Mouse (Mus musculus): ENCODE data around the gene Megf11. TPM values are rescaled to one million over a fixed set of nuclear protein-coding genes. Genes with fewer than 3 reads are reported as not detected.

The Megf11 gene
- 0.14 and 0.15 TPM in 2 replicates for polyA plus RNA-seq (2012; rRNA removed)

DNA sequence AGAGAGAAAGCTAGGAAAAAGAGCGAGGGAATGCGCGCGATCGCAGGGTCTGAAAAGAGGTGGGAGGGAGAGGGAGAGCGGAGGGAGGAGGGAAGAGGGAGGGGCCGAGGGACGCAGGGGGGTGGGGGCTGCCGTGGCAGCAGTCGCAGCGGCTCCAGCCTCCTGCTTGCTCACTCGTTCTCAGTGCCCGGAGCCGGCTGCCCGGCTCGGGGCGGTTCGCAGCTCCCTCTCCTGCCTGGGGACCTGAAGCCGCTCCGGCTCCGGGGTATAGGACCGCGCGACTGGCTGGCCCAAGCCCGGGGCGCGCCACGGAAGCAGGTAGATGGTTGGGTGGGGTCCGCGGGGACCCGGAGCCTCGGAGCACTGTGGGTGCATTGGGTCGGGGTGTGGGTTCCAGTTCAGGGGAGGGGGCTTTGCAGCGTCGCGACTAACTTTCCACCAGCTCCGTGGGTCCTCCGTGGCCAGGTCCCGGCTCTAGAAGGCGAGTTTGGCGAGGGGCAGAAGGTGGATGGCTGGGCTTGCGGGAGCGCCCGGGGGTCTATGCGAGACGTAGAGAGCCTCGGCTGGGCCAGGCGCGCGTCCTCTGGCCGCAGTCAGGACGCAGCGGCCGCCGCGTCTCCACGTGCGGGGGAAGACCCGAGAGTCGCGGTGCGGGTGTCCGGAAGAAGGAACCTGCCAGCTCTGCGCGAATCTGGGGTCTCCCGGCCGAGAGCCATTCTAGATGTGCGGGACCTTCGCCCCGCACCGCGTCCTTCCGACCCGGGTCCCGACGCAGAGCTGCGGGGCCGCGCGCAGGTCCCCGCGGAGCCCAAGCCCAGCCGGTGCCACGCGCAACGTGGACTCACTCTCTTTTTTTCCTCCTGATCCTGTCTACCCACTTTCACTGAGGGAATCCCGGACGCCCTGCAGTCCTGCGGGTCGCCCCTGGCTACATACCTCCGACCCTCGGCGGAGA, at the start of gene Megf11:
TSS of gene Megf11 (plus strand) at position 116 of the 955 bp plus-strand sequence.
- 1% methylated on average over 93 of the region's 93 CpGs for WGBS
- DNase-seq (ENCODE audit: low read depth, low spot score) = no peak

- 89% methylated on average over 6 of the region's 6 CpGs for WGBS
- DNase-seq (ENCODE audit: low read depth, low spot score) = no peak
Measured at GRCm38 (mm10) chr9:64335825-64336224, 49.6 kb upstream of the Megf11 start.

GRCm38 (mm10) chr9:64339361-64339760, 46.1 kb upstream of the Megf11 start:
- WGBS = 51% methylated on average over 8 of the region's 8 CpGs
- no peak for DNase-seq (ENCODE audit: low read depth, low spot score)

GRCm38 (mm10) chr9:64340351-64341253, 44.8 kb upstream of the Megf11 start:
- under 1% methylated on average over 85 of the region's 85 CpGs for WGBS
- peak; percentile 36 for DNase-seq (ENCODE audit: low read depth, low spot score)

- 2% methylated on average over 16 of the region's 16 CpGs for WGBS
- no peak for DNase-seq (ENCODE audit: low read depth, low spot score)
Measured at GRCm38 (mm10) chr9:64341254-64341566, 44.2 kb upstream of the Megf11 start, which contains the start of gene Dis3l. TSS of gene Dis3l (minus strand) at chr9:64341288.

DNA sequence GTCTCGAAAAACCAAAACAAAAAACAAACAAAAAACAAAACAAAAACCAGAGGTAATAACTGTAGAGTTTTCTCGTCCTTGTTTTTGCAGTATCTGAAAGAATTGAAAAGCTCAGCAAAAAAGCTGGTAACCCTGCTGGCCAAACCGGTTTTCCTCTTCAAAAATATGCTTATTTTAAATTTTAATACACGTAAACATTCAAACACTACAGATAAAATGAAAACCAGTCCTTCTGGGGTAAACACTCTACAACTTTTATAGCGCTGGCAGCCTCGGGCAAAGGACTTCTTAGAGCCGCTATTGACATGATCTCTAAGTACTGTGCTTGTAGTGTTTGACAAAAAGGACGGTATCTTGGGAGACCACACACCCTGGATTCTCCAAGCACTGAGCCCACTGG, 43.8 kb upstream of the Megf11 start:
- WGBS = 60% methylated on average over 8 of the region's 8 CpGs

GRCm38 (mm10) chr9:64343656-64344055, 41.8 kb upstream of the Megf11 start:
- DNase-seq (ENCODE audit: low read depth, low spot score) = no peak
- WGBS = 98% methylated on average over 2 of the region's 2 CpGs

More for the DNA sequence above, 43.8 kb upstream of the Megf11 start:
- DNase-seq (ENCODE audit: low read depth, low spot score) = no peak

GRCm38 (mm10) chr9:64345931-64346330, 39.5 kb upstream of the Megf11 start:
- no peak for DNase-seq (ENCODE audit: low read depth, low spot score)
- WGBS = 60% methylated on average over 5 of the region's 5 CpGs

- whole genome bisulfite sequencing = 0% methylated on average over 1 of the region's 1 CpGs
- no peak for DNase-seq (ENCODE audit: low read depth, low spot score)
Measured at GRCm38 (mm10) chr9:64347377-64347776, 38.0 kb upstream of the Megf11 start.

- DNase-seq (ENCODE audit: low read depth, low spot score) = no peak
- 51% methylated on average over 5 of the region's 5 CpGs for WGBS
Measured at GRCm38 (mm10) chr9:64349490-64349889, 35.9 kb upstream of the Megf11 start.

DNA sequence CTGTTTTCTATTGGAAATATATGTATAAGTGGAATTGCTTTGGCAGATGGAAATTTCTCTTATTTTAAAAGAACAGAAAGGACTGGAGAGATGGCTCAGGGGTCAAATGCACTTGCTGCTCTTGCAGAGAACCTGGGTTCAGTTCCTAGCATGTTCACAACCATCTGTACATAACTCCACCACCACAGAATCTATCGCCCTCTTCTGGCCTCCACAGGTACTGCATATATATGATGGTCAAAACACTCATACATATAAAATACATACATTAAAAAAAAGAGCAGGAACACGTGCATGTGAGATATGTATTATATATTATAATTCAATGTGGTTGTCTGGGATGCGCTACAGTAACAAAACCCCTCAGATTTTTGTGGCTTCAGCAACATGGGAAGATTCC, 34.2 kb upstream of the Megf11 start:
- WGBS = 42% methylated on average over 3 of the region's 3 CpGs
- DNase-seq (ENCODE audit: low read depth, low spot score) = no peak

DNA sequence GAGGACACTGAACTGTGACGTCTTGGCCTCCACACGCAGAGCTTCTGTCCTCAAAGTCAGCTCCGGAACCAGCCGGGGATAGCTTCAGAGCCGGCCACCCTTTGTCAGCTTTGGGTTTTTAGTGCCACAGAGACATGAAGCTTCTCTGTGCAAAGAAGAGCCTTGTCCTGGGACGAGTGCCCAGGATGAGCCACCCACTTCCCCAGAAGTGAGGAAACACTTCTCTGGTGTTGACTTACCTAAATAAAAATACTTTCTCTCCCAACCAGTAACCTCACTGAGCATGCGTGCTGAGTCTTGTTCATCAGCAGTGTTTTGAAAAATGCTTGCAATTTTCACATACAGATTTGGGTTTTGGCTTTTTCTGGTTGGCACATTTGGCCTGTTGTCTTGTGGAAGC, 29.8 kb upstream of the Megf11 start:
- DNase-seq (ENCODE audit: low read depth, low spot score) = no peak
- WGBS = 82% methylated on average over 7 of the region's 7 CpGs

DNA sequence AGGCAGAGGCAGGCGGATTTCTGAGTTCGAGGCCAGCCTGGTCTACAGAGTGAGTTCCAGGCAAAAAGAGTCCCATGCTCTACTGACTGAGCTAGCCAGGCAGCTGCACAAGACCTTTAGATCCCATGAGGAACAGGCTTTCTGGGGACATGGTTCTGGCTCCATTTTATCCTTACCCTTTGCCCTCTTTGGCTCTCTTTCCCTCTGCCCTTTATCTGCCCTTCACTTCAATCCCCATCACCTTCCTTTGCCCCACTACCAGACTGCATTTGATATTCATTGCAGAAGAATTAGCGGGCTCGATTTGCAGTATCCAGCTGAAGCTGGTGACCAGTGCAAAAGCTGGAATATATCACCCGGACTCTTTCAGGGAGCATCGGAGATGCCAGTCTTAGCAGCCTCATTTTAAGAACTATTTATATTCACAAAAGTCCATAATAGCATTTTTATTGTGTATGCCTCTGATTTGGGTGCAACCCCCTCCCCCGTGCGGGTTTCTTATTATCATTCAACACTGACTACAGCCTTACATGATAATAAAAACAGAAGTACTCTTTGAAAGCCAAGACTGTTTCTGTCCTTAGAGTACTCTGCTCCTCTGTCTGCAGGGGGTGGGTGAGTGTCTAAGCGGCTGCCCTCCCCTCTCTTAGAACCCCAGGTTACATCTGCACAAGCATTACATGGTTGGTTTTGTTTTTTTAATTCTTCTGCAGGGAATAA, 24.0 kb upstream of the Megf11 start:
- DNase-seq (ENCODE audit: low read depth, low spot score) = no peak
- 83% methylated on average over 9 of the region's 9 CpGs for WGBS

DNA sequence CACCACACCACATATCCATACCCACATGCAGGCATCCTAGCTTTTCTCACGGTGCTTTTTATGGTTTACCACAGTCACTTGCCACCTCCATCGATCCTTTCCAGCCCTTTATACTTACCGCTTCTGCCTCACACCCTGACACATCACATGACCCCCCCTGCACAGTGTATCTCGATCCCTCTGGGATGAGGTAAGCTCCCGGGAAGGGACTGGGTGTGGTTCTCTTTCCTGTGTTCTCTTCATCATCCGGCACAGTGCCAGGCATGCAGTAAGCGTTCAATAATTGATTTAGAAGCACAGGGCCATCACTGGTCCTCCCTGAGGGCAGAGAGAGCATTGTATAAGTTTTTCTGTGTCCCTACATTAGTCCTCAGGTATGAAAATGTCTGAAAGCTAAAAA, 15.6 kb upstream of the Megf11 start:
- no peak for DNase-seq (ENCODE audit: low read depth, low spot score)
- WGBS = 27% methylated on average over 7 of the region's 7 CpGs

DNA sequence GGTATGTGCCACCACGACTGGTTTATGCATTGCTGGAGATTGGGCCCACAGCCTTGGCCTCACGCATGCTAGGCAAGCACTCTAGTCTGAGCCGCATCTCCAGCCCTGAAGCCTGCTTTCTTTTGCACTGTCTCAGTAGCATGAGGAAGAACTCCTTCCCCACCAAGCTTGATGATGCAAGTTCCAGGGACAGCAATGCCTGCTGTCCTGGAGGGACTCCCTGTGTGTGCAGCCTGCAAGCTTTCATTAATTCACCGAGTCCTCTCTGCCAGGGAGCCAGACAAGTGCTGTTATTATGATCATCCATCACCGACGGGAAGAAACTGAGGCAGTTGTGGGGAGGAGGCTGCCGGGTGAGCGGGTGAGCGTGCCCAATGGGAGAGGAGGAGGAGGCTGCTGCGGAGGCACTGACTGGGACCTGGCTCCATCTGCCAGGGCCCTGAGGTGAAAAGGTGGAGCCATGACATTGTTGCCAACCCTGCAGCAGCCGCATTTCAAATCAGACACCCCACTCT, 14.1 kb upstream of the Megf11 start:
- DNase-seq (ENCODE audit: low read depth, low spot score) = no peak
- 63% methylated on average over 11 of the region's 11 CpGs for WGBS

GRCm38 (mm10) chr9:64376380-64376779, 9.0 kb upstream of the Megf11 start:
- WGBS = 78% methylated on average over 2 of the region's 2 CpGs
- DNase-seq (ENCODE audit: low read depth, low spot score) = no peak

GRCm38 (mm10) chr9:64383021-64383788, 2.2 kb upstream of the Megf11 start:
- DNase-seq (ENCODE audit: low read depth, low spot score) = no peak
- WGBS = 43% methylated on average over 10 of the region's 10 CpGs

- DNase-seq (ENCODE audit: low read depth, low spot score) = no peak
- 4% methylated on average over 45 of the region's 45 CpGs for whole genome bisulfite sequencing
Measured at GRCm38 (mm10) chr9:64386466-64387211, 1.2 kb downstream of the Megf11 start.
